Mouse (Mus musculus): Measurements from ENCODE around the gene Ccdc126.
"Not testable (repeated sequence)": the region's sequence is repeated elsewhere in the genome, so short reads cannot be mapped to it uniquely, and the experiment has no call there.

GRCm38 (mm10) chr6:49314821-49315220, 4.3 kb upstream of the Ccdc126 start:
- TF ChIP-seq POLR2A (IDR thresholded peaks at IDR 0.05; ENCODE audit: insufficient read depth, low read length); EP300 (IDR thresholded peaks at IDR 0.05; ENCODE audit: insufficient read depth, low read depth, low read length); CTCF (IDR thresholded peaks at IDR 0.05; ENCODE audit: low read depth, low read length): not testable (repeated sequence)
